Mouse (Mus musculus): ENCODE measurements around the gene Col6a6.

DNA sequence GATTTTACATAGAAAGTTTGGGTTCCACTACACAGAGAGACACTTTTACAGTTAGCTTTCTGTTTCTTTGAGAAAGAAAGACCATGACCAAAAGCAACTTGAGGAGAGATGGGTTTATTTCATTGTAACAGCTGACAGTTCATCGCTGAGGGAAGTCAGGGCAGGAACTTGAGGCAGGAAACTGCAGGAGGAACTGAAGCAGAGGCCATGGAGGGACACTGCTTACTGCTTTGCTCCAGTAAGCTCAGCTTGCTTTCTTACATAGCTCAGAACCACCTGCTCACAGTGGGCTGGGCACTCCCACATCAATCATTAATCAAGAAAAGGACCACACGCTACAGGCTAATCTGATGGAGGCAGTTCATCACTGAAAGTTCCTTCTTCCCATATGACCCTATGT lies 171.8 kb downstream of the Col6a6 start:
- TF ChIP-seq POLR2A (IDR thresholded peaks at IDR 0.05; ENCODE audit: low read depth, low read length), result no peak
- no peak for TF ChIP-seq CTCF (conservative IDR thresholded peaks at IDR 0.05; ENCODE audit: insufficient read depth, insufficient read length, low read depth, low read length)
